Mouse (Mus musculus) thymus, postnatal 4 days (tissue): ENCODE results near the gene Klf9.

Source experiments
- DNase-seq: peaks from one replicate; pipeline ENCODE4 v3.0.0; 2021

The Klf9 gene

DNA sequence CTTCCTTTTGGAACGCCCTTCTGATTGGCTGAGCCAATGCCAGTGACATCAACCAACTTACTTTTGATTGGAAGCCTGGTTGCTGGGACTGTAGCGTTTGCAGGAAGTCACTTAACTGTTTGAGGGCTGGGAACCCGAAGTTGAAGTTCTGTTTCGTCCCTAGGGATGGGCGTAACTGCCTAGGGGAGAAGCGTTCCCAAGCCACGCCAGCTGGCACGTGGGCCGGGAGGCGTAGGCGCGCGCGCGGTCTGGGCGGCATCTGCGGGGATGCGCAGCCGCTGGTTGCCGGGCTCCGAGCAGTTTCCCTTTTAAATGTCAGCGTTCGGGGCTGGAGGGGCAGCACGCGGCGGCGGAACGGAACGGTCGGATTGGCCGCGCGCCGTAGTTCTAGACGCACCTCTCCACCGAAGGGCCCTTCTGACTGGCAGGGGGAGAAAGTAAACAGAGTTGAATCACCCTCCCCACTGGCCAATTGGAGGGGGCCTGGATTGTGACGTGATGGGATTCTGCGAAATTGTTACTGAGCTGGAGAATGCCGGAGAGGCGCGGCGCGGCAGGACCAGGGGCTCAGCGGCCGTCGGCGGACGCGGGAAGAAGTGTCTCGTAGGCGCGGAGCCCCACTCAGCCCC is at the start of gene Klf9:
TSS of gene Klf9 (plus strand) at position 538 of the 629 bp plus-strand sequence.
- peak; percentile 73 for DNase-seq

DNA sequence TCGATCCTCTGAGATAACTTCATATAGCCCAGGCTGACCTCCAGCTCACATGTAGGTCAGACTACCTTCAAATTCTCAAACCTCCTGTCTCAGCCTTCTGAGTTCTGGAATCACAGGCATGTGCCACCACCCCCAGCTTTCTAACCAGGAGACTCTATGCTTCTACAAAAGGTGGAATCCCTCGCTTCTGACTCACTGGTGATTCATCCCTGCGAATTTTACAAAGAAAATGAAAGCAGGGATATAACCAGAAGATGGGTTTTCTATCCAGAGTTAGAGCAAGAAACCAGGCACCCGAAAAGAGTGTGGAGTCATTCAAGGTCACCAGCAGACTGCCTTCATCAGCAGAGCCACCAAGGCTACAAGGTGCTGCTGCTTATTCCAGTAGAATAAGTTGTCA is 49.4 kb upstream of the Klf9 start:
- DNase-seq: no peak

DNA sequence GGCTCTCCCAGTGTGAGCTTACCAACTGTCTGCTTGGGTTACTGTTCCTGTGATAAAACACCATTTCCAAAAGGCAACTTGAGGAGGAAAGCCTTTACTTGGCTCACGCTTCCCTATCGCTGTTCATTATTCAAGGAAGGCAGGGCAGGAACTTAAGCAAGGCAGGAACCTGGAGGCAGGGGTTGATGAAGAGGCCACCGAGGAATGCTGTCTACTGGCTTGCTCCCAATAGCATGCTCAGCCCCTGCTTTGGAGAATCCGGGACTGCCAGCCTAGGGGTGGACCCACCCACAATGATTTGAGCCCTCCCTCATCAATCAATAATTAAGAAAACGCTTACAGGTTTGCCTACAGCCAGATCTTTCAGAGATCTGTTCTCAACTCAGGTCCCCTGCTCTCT is 47.5 kb upstream of the Klf9 start:
- DNase-seq: no peak

DNA sequence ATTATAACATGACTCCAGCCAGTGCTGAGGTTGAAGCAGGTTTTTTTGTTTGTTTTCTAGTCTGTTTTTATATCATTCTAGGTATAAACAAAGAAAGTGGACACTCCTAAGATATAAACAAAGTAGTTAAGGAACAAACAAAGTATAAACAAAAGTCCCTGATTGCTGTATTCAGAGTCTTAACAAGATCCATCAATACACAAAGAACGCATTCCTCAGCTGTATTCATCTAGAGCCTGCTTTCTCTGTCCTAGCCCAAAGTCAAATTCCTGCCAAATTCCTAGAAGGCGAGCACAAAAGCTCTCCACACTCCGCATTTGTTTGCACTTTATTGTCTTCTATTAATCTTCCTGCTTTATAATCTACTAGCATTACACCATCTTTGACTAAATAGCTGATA is 46.1 kb upstream of the Klf9 start:
- no peak for DNase-seq

DNA sequence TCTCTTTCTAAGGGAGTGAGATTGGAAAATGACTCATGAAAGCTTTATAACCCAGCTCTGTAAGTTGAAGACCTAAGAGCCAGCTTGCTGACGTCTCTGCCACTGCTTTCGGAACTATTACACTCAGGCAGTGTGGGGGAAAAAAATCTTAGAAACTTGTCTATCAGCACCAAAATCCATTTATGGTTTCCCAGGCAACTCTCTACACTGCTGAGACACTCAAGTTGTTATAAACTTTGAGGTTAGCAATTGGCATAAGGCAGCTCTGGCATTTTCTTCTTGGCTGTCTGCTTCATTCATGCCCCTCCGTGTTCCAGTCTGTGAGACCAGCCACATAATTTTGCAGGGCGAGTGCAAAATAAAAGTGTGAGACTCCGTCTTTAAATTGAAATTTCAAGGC is 34.2 kb upstream of the Klf9 start:
- no peak for DNase-seq

DNA sequence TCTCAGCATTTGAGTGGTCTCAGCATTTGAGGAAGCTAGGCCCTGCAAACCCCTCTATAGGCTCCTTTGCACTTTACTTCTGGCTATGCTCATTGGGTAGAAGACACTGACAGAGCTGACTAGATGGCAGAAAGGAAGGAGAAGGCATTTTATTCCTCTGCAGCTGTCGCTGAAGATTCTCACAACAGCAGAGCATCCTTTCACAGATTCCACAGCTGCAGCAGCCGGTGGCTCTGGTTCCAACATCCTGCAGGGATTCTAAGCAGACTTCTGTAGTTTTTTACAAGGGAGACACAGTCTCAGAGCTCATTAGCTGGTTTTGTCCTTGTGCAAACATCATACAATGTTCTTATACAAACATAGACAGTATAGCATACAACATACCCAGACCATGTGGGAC is 33.7 kb upstream of the Klf9 start:
- no peak for DNase-seq

DNA sequence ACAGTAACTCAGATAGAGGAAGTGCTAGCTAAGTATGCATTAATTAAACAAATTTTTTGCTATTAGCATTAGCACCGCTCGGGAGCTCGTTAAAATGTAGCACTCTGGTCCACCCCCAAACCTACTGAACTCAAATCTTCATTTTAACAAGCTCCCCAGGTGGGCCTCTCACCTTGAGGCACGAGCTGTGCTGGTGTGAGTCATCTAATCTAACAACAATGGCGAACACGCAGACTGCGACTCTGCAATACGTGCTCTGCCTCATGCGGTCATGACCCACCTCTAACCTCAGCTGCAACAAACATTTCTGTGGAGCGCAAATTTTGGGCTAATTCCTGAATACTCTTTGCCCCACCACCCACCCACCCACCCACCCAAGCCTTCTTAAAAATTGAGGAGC is 19.2 kb upstream of the Klf9 start:
- DNase-seq: no peak

DNA sequence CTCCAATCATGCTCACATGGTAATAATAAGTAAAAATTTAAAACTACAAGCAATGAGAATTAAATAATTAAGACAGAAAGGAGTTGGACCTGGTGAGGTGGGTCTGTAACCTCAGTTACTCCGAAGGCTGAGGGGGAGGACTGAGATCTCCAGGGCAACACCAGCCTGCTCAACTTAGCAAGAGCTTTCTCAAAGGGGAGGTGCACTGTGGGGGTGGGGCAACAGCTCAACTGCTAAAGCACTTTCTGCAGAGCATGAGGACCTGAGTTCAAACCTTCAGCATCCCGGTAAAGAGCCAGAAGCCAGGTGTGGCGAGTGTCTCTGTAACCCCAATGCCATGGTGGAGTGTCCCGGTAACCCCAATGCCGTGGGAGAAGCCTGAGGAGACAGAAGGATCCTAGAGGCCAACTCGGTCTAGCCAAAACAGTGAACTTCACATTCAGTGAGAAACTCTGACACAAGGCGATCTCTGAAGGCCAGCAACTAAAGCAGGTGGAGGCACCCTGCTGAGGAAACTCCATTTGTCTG is 16.9 kb upstream of the Klf9 start:
- no peak for DNase-seq

DNA sequence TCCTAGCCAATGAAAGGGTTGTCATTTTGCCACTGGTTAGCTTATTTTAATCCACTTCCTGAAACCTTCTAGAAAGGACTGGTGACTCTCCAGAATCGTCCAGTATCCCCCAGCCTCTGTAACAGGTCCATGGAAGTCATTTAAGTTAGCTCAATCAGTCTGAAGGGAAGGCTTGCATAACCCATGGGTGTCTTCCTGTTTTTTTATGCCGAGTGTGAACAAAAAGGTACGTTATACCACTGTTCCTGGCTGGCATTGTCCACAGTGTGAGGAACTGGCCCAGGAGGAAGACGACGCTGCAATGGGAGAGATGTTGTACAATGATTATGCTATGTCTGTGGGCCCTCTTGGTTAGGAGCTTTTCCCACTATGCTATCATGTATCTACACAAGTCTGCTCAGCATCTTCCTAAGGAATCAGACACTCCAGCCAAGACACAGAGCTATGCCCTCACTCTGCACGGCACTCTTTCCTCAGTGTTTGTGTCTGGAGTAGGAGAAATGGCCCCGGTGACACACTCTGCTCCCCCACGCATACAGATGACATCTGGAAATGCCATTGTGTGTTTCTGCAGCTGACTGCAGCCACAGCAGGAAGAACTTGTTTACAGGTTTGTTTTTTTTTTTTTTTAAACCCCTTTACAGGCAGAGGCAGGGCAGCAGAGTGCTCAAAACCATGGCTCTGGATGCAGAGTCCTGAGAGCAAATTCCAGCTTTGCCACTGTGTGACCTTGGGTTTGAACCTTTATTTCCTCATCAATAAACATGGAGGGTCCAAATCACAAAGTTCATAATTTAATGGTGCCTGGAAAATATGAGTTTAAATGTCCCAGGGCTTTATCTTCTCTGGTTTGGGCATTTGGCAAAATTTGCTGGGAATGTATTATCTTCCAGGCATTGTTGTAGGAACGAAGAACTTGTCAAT is 15.5 kb upstream of the Klf9 start:
- no peak for DNase-seq

DNA sequence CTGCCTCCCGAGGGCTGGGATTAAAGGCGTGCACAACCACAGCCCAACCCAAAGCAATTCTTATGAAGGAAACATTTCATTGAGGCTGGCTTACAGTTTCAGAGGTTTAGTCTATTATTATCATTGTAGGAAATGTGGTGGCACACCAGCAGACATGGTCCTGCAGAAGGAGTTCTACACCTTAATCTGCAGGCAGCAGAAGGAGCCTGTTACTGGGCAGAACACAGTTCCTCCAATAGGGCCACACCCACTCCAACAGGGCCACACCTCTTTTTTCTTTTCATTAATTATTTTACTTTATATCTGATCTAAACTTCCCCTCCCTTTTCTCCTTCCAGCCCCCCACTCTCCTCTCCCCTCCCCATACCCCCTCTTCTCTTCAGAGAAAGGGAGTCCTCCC is 11.1 kb upstream of the Klf9 start:
- no peak for DNase-seq

DNA sequence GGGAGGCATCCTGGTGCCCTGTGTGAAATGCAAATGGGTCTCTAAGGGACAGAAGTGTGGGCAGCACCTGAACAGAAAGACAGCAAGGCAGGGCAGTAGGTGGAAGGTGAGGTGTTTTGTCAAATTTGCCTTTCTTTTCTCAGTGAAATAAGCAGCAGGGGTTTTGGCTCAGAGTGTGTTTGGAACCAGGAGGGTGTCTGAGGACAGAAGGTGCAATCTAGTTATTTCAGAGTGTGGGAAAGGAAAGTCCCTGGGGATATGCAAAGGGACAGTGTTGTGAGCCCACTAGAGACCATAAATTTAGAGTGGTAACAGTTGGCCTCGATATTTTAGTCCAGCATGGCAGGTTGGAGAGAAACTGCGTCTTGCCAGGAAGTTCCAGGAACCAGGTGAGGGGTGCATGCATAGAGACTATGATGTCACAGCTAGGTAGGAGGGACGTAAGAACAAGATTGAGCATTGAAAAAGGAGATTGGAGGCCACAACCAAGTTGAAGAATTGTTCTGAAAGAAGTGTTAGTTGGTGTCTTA is 8.9 kb upstream of the Klf9 start:
- DNase-seq: no peak

DNA sequence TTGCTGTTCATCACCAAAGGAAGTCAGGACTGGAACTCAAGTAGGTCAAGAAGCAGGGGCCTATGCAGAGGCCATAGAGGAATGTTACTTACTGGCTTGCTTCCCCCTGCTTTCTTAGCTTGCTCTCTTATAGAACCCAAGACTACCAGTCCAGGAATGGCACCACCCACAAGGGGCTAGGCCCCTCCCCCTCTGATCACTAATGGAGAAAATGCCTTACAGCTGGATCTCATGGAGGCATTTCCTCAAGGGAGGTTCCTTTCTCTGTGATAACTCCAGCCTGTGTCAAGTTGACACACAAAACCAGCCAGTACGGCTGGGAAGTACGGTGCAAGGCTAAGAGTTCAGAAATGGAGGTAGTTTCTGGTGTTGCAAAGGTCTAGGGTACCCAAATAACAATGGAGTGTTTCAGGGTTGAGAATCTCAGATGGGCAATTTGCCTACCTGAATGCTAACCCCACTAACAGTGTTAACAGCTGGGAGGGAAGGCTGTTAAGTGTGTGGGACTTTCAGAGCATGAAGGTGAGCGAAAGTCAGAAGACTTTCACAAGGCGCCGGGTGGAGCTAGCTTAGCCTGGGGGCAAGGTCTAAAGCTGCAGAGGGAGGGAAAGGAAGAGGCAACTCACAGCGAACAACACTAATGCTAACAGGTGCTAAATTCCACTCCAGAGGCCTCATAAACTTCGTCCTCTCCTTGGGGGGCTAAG is 8.2 kb upstream of the Klf9 start:
- no peak for DNase-seq

DNA sequence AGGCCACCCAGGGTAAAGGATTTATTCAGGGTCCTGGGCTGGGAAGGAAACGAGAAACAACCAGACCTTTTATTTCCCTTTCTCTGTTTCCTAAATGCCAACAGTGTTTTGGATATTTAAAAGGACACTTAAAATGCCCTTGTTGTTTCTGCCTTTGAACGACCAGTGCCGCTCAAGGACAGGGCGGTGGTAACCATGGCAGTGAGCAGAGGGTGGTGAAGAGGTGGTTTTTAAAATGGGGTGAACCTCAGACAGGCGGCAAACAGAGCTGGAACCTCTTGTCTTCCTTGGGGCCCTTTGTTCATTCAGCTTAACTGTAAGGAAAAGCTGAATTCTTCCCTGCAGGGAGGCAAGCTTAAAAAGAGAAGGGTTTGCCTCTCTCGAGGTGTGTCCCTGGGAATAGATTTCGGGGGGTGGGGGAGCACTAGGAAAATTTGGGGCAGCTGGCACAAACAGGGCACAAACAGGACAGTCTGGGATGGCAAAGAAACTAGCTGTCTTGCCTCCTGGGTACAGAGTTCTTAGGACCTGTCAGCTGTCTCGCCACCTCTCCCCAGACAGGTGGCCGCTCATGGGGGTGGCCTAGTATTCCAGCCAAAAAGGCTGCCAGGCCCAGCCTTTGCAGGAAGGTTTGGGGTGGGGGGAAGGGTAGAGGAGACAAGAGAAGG is 7.5 kb upstream of the Klf9 start:
- DNase-seq: no peak

DNA sequence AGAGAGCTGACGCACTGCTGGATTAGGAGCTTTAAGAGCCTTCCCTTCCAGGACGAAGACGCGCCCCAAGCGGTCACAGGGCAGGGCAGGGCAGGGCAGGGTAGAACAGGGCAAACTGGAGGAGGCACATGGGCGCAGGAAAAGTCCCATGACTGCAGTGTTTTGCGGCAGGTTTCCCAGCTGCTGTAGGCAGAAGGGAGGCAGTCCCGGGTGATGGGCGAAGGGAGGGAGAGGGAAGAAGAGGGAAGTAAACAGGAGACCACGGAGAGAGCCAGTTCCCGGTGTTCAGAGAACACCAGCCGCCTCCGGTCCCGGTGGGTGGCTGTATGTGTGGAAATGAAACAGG is 7.0 kb upstream of the Klf9 start:
- DNase-seq: peak; percentile 21

DNA sequence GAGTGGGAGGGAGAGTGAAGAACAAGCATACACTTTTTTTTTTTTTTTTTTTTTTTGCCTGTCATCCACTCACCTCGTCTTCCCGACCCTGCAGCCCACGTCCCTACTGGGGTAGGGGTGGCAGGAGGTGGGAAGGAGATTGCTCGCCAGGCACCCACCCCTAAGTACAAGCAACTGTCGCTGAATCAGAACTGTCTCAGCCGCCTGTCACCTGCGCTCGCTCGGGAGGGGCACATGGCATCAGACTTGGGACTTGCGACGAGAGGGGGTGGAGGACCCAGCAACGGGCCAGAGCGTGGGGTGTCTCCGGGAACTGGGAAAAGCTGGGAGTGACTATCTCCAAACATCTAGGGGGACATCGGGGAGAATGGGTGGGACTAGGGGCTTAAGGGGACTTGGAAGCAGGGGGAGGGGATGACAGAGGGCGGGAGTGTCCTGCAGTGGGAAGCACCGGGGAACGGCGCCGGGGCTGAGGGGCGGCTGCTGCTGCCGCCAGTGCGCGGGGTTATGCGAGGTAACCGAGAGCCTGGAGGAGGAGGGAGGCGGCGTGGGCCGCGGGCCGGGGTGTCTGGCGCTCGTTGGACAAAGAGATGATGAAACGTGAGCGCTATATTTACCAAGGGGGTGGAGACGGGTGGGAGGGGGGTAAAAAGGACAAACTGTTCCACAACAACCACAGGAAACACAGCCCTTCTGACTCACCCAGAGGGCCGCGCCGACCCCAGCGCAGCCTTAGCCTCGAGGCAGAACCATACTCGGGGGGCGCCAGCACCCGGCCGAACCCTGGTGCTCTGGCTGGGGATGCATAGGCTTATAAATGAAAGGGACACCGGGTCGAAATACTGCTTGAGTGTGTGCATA is 6.4 kb upstream of the Klf9 start:
- DNase-seq: peak; percentile 40

DNA sequence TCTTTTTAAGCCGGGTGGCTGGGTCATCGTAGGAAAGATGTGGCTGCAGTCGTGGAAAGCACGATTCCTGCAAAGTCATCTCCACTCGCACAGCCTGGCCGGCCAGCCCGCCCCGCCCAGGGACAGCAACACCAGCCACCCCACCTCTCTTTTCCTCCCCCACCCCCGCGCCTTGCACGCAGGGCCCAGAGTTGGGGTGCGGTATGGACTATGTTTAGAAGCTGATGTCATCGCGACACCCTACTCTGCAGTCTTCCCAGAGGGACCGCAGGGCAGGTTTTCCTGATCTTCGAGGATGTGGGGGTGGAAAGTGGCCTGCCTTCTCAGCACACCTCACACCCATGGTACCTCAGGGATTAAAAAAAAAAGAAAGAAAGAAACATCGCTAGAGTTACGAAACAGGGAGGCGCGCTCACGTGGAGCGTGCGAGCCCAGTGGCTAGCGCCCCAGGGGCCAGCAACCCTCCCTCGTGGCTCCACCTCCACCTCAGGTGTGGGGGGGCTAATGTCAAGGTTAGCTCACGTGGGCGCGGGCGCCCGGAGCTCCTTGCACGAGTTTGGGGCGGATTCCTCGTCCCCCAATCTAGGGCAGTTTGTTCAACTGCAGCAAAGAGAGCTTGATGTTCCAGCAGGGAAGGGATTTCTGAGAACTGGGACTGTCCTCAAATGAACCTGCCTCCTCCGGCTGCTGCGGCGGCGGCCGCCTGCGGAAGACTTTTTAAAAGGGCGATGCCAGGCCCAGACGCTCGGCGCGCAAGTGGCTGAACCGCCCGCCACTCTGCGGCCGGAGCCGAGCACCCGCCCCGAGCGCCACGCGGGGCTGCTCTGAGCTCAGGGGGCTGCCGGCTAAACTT is 5.5 kb upstream of the Klf9 start:
- DNase-seq: peak; percentile 50

DNA sequence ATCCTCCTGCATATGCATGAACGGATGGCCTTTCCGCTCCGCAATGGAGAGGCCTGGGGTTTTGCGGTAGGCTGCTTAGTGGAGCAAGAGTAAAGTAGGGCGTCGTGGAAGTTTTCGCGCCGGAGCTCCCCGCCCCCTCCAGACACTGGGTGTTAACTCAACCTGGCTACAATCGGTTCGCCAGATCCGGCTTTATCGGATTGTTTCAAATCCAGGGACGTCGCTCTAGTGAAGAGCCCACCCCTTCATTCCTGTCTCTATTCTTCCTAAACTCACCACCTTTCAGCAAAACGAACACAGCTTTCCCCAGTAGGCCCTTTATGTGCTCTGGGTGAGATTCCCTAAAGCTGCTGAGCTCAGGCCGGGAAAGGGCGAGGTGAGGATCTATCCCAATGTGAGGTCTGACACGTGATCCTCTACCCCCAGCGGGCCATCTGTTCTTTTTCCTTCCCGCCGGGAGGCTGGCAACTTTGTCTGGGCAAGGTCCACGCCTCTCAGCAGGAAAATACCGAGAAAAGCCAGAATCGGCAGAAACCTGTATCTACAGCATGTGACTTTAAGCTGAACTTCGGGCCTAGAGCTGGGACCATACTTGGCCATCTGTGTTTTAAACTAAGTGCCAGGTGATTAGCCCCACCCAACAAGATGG is 4.7 kb upstream of the Klf9 start:
- no peak for DNase-seq

DNA sequence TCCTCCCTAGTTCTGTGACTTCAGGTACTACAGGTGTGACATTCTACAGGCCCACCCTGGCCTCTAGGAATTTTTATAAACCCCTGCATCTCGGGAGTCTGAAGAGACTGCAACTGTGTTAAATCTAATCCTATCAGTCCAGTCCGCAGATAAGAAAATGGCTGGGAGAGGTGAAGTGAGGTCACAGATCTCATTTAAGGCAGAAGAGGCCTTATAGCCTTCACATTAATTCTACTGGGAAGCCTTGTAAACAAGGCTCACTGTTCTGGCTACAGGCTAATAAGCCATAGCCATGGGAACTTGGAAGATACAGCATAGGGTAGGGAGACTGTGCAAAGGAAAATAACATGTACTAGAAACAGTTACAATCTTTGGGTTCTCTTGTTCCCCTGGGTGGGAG is 3.7 kb upstream of the Klf9 start:
- DNase-seq: no peak

DNA sequence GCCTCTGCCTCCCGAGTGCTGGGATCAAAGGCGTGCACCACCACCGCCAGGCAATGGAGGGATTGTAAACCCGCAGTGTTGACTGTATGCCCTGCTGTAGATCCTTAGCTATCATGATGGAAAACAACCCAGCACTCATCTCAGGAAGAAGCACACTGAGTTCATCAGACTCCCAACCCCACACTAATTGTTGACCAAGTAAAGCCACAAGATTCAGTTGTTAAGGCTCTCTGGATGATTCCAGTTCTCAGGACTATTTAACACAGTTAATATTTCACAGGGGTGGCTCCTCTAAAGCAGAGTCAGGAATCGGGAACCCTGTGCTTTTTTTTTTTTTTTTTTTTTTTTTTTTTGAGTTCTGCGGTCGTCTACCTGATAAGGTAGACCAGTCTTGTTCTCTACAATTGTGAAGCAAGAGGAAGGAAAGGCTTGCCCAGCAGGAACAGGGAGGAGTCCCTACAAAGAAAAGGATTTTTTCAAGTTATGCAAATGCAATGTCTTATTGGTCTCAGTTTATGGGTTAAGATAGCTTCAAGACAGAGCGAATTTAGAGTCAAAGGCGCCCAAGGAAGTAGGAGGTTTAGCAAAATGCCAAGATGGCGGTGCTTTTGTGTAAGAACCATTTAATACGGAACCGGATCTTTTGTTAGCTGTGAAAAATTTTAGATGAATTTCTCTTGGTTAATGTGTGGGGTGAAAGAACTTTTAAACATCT is 1.1 kb upstream of the Klf9 start:
- no peak for DNase-seq
